Mouse (Mus musculus): Measurements from ENCODE around the gene Gm3486.
"Not testable (repeated sequence)": the region's sequence is repeated elsewhere in the genome, so short reads cannot be mapped to it uniquely, and the experiment has no call there.

DNA sequence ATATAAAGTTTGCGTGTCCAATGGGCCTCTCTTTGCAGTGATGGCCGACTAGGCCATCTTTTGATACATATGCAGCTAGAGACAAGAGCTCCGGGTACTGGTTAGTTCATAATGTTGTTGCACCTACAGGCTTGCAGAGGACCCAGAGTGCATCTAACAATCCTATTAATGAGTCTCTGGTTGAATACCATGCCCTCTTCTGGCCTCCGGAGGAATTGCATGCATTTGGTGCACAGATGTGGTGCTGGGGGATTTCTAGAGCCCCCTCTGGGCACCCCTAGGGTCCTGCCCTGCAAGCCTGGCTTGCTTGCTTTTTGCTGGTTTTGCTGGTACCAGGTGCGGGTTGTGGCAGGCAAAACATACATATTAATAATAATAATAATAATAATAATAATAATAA lies 31.4 kb upstream of the Gm3486 start:
- TF ChIP-seq POLR2A (IDR thresholded peaks at IDR 0.05; ENCODE audit: control insufficient read depth, low read depth, low read length); CTCF (IDR thresholded peaks at IDR 0.05; ENCODE audit: control insufficient read depth, insufficient read depth, insufficient replicate concordance, low read depth, low read length): not testable (repeated sequence)
